Mouse (Mus musculus) kidney, adult 2 months (tissue): Measurements from ENCODE around the gene Tmem209.

Experiments
- CTCF ChIP-seq: fragments of 200-500 bp; conservative IDR thresholded peaks from 2 replicates; pipeline ENCODE4 v1.5.1; 2011; ENCODE audit warnings: low read depth, mild to moderate bottlenecking, control low read depth, low read length, moderate library complexity, mixed read lengths; ENCODE audit not compliant: insufficient read depth, insufficient read length
- POLR2A ChIP-seq: fragments of 200-500 bp; IDR thresholded peaks from one replicate; pipeline ENCODE4 v1.6.1; 2011; ENCODE audit warnings: low read depth, low read length, control low read depth

GRCm38 (mm10) chr6:30514242-30514641 lies 4.7 kb upstream of the Tmem209 start:
- TF ChIP-seq CTCF (no peak), POLR2A (no peak)
